Mouse (Mus musculus): Measurements from ENCODE around the gene Gadd45a.

- TF ChIP-seq CTCF (IDR thresholded peaks at IDR 0.05; ENCODE audit: low read depth) (no peak), EP300 (IDR thresholded peaks at IDR 0.05; ENCODE audit: low read depth) (peak; percentile 60; the same call in 1 of the 2 replicates)
Observed at GRCm38 (mm10) chr6:67015739-67016519, 21.3 kb downstream of the Gadd45a start.
